Mouse (Mus musculus): ENCODE results near the gene Tmem87b.

DNA sequence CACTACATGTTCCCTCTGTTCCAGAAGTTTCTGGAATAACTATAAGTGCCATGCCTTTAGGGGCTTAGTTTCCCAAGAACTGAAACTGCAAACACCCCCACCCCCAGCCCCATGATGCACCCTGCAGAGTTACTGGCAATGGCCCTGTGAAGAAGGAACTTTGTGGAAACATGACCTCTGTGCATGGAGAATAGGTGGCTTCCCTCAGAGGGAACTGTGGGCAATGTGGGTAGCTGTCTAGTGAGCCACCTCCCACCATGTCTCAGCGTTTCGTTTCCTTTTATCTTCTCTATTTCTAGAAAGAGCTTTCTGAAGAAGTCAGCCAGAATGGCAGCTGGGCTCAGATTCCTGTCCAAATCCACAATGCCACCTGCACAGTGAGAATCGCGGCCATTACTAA is 46.9 kb upstream of the Tmem87b start:
- TF ChIP-seq CTCF (IDR thresholded peaks at IDR 0.05; ENCODE audit: borderline replicate concordance, insufficient read depth, low read length) (no peak), POLR2A (IDR thresholded peaks at IDR 0.05; ENCODE audit: low read depth, low read length) (no peak)

Measured in embryonic fibroblast, embryonic 13.5 days (primary cell).